Mouse (Mus musculus) gastrocnemius, postnatal 4 days (tissue): ENCODE measurements around the gene Cpb1. TPM values are rescaled to one million over a fixed set of nuclear protein-coding genes. Genes with fewer than 3 reads are reported as not detected.

ENCODE experiments used
- DNase-seq, 2 experiments: peaks; one replicate each; pipeline ENCODE4 v3.0.0; 2021 to 2022; ENCODE audit warnings: low spot score in 2 of 2, mixed read lengths in 2 of 2
- long read RNA-seq, 2 experiments: library from polyadenylated mRNA; stranded (forward); transcript quantifications; one replicate each; pipeline ENCODE4 v2.0.0; 2021
- total RNA-seq, 2 experiments: library from RNA; stranded (reverse); gene quantifications; 2 replicates each; pipeline ENCODE4 v1.2.3; 2021

Gene Cpb1
- total RNA-seq = under 1 TPM; 0.21 to 0.22 TPM
- long read RNA-seq, experiment 1, partial matches to known transcripts = 0 of 1 reads
- long read RNA-seq, experiment 1, other reads (novel, unspliced or antisense) = 1 of 1 reads
- long read RNA-seq, experiment 2, partial matches to known transcripts = 1 of 1 reads
- long read RNA-seq, experiment 2, other reads (novel, unspliced or antisense) = 0 of 1 reads

GRCm38 (mm10) chr3:20275633-20276032 is at the start of gene Cpb1:
Gene Cpb1, minus strand, starts transcription at chr3:20275733.
- no peak for DNase-seq

- no peak for DNase-seq
These were observed 41.7 kb upstream of the Cpb1 start for GRCm38 (mm10) chr3:20317233-20317632.

- no peak for DNase-seq
These were observed 33.6 kb upstream of the Cpb1 start for GRCm38 (mm10) chr3:20309142-20309541.

GRCm38 (mm10) chr3:20307256-20307655 is 31.7 kb upstream of the Cpb1 start:
- no peak for DNase-seq

GRCm38 (mm10) chr3:20304758-20305352 is 29.3 kb upstream of the Cpb1 start:
- DNase-seq = no peak

- DNase-seq = no peak
These were observed 20.0 kb upstream of the Cpb1 start for GRCm38 (mm10) chr3:20295546-20295945.

GRCm38 (mm10) chr3:20294542-20295348 is 19.2 kb upstream of the Cpb1 start:
- no peak for DNase-seq

GRCm38 (mm10) chr3:20291370-20291769 is 15.8 kb upstream of the Cpb1 start:
- DNase-seq = no peak

GRCm38 (mm10) chr3:20288761-20289160 is 13.2 kb upstream of the Cpb1 start:
- DNase-seq = no peak

GRCm38 (mm10) chr3:20281796-20282195 is 6.3 kb upstream of the Cpb1 start:
- no peak for DNase-seq

GRCm38 (mm10) chr3:20254566-20255479 is 20.7 kb downstream of the Cpb1 start:
- DNase-seq = no peak

- DNase-seq = no peak
These were observed 31.6 kb downstream of the Cpb1 start for GRCm38 (mm10) chr3:20243913-20244312.

GRCm38 (mm10) chr3:20242050-20242449 is 33.5 kb downstream of the Cpb1 start, which contains the start of gene Cpa3:
Gene Cpa3, minus strand, starts transcription at chr3:20242181.
- no peak for DNase-seq

GRCm38 (mm10) chr3:20239741-20240140 is 35.8 kb downstream of the Cpb1 start:
- DNase-seq = no peak

GRCm38 (mm10) chr3:20236965-20237364 is 38.6 kb downstream of the Cpb1 start:
- no peak for DNase-seq

- no peak for DNase-seq
These were observed 46.5 kb downstream of the Cpb1 start for GRCm38 (mm10) chr3:20229027-20229426.

GRCm38 (mm10) chr3:20225429-20225828 is 50.1 kb downstream of the Cpb1 start:
- DNase-seq = no peak

GRCm38 (mm10) chr3:20222926-20223698 is 52.4 kb downstream of the Cpb1 start:
- no peak for DNase-seq

GRCm38 (mm10) chr3:20222136-20222535 is 53.4 kb downstream of the Cpb1 start:
- DNase-seq = no peak

GRCm38 (mm10) chr3:20198869-20199268 is 76.7 kb downstream of the Cpb1 start:
- peak; percentile 29 to 49 for DNase-seq
